In genomic region chr2:158800788-158801187, GRCm38 (mm10) we compare ENCODE assay signal across 27 mouse cellular contexts. TPM values are rescaled to one million over a fixed set of nuclear protein-coding genes. Genes with fewer than 3 reads are reported as not detected.
DNase-seq lines count a peak whose midpoint lies in the region; ATAC-seq and TF ChIP-seq lines count a peak whose summit lies in the region.
"Had no signal": no experiment of that assay in that cellular context is flagged by ENCODE, and none has a peak within 500 bp of the region (broad histone marks: within the 10 kb centered on the region; RNA-seq: fewer than 3 reads in every experiment).

No protein-coding gene starts in this region.

- no peak overlapping the region for H3K4me2 ChIP-seq in forebrain, embryonic 12.5 days
- no peak overlapping the region for H3K4me2 ChIP-seq in forebrain, embryonic 11.5 days (ENCODE audit: low read depth, low read length, severe bottlenecking)
- H3K4me2 ChIP-seq: embryonic facial prominence, embryonic 13.5 days; embryonic facial prominence, embryonic 15.5 days had no signal

- TF ChIP-seq POLR2A in ES-Bruce4 (IDR thresholded peaks at IDR 0.05; ENCODE audit: insufficient read depth, low read length) = no peak

- H3K9ac ChIP-seq in ES-Bruce4 (ENCODE audit: low read depth, poor library complexity, severe bottlenecking) = no peak overlapping the region
- no peak overlapping the region; the same call in 1 of the 2 replicates for H3K9ac ChIP-seq in ES-E14 (ENCODE audit: insufficient read depth, low read depth, low read length, poor library complexity, severe bottlenecking)
- H3K9ac ChIP-seq in forebrain, embryonic 12.5 days = no peak overlapping the region
- no peak overlapping the region for H3K9ac ChIP-seq in forebrain, embryonic 11.5 days (ENCODE audit: low read length)
- H3K9ac ChIP-seq: embryonic facial prominence, embryonic 13.5 days; embryonic facial prominence, embryonic 15.5 days had no signal

- H3K9me3 ChIP-seq in ES-Bruce4 (replicated peaks; ENCODE audit: control insufficient read depth, insufficient read depth, low read length, poor library complexity, severe bottlenecking) (no peaks in the 10 kb centered on the region), ES-E14 (ENCODE audit: control insufficient read depth, insufficient read depth, low read depth, low read length) (no peaks in the 10 kb centered on the region)
- no peaks in the 10 kb centered on the region for H3K9me3 ChIP-seq in forebrain, embryonic 12.5 days
- H3K9me3 ChIP-seq in forebrain, embryonic 11.5 days (ENCODE audit: control insufficient read depth, low read length) = no peaks in the 10 kb centered on the region
- H3K9me3 ChIP-seq: embryonic facial prominence, embryonic 13.5 days; embryonic facial prominence, embryonic 15.5 days; G1E had no signal

- no peaks in the 10 kb centered on the region for H3K27me3 ChIP-seq in ES-Bruce4 (ENCODE audit: control insufficient read depth, insufficient read depth, low read length, poor library complexity, severe bottlenecking)
- no peaks in the 10 kb centered on the region for H3K27me3 ChIP-seq in forebrain, embryonic 12.5 days
- no peaks in the 10 kb centered on the region for H3K27me3 ChIP-seq in forebrain, embryonic 11.5 days (ENCODE audit: control insufficient read depth, insufficient read depth, low read length)
- H3K27me3 ChIP-seq: CH12.LX; embryonic facial prominence, embryonic 13.5 days; embryonic facial prominence, embryonic 15.5 days; Patski had no signal

- 94% methylated on average over 8 of the region's 8 CpGs for WGBS in forebrain, embryonic 12.5 days
- WGBS in forebrain, embryonic 11.5 days = 98% methylated on average over 8 of the region's 8 CpGs

- no peak overlapping the region for H3K4me3 ChIP-seq in ES-Bruce4 (ENCODE audit: low read depth, low read length)
- no peak overlapping the region for H3K4me3 ChIP-seq in ES-E14 (ENCODE audit: insufficient read depth in 1 of 2, low read depth in 1 of 2, low read length in 2 of 2, poor library complexity in 1 of 2, severe bottlenecking in 1 of 2)
- no peak overlapping the region for H3K4me3 ChIP-seq in forebrain, embryonic 12.5 days (replicated peaks)
- H3K4me3 ChIP-seq in forebrain, embryonic 11.5 days (ENCODE audit: low read depth, low read length) = no peak overlapping the region
- H3K4me3 ChIP-seq: embryonic facial prominence, embryonic 13.5 days; embryonic facial prominence, embryonic 15.5 days; erythroblast, embryonic 14.5 days; forebrain, embryonic 10.5 days; gastrocnemius, adult 2 months had no signal

- DNase-seq in ES-E14 (ENCODE audit: low read depth, low spot score) = peak; percentile 46
- peak; percentile 13 for DNase-seq in WW6 (ENCODE audit: low read depth, low spot score)
- DNase-seq in B cell, adult 2 months = no peak
- DNase-seq in gastrocnemius, postnatal 10 days = no peak
- DNase-seq in forebrain, embryonic 11.5 days (ENCODE audit: low spot score) = no peak
- DNase-seq: adrenal gland, adult 2 months; adrenal gland, postnatal 10 days; adrenal gland, postnatal 25 days; cerebellum, adult 18-20 months; cerebellum, adult 8-10 months; cerebellum, adult 9-11 months; cerebellum, postnatal 14 days; cerebellum, postnatal 36 days; embryo, embryonic 11 days; gastrocnemius, adult 2 months had no signal

- TF ChIP-seq EP300 in ES-Bruce4 (IDR thresholded peaks at IDR 0.05; ENCODE audit: insufficient read depth, low read depth, low read length) = 0 out of 2 replicates have a peak, but pooled peaks have one; percentile 39

- H3K27ac ChIP-seq in ES-Bruce4 (ENCODE audit: insufficient read depth, low read length) (no peak overlapping the region), ES-E14 (ENCODE audit: insufficient read depth, low read depth, low read length, poor library complexity, severe bottlenecking) (no peak overlapping the region; the same call in 1 of the 2 replicates)
- H3K27ac ChIP-seq in forebrain, embryonic 12.5 days = no peak overlapping the region
- no peak overlapping the region for H3K27ac ChIP-seq in forebrain, embryonic 11.5 days (ENCODE audit: low read depth, low read length)
- H3K27ac ChIP-seq: embryonic facial prominence, embryonic 13.5 days; embryonic facial prominence, embryonic 15.5 days; forebrain, embryonic 10.5 days; gastrocnemius, adult 2 months had no signal

- H3K4me1 ChIP-seq in ES-Bruce4 (ENCODE audit: control insufficient read depth, insufficient read depth, low read length) = peaks cover 2% of the 10 kb centered on the region
- H3K4me1 ChIP-seq in ES-E14 (ENCODE audit: control insufficient read depth in 2 of 2, insufficient read depth in 2 of 2, low read length in 2 of 2, poor library complexity in 1 of 2) = peaks cover 2 to 22% of the 10 kb centered on the region in 2 experiments; a peak in 2 of 4 replicates
- H3K4me1 ChIP-seq in forebrain, embryonic 12.5 days = peaks cover 10% of the 10 kb centered on the region
- H3K4me1 ChIP-seq in forebrain, embryonic 11.5 days (replicated peaks; ENCODE audit: control insufficient read depth, insufficient read depth, low read length) = no peaks in the 10 kb centered on the region
- H3K4me1 ChIP-seq: embryonic facial prominence, embryonic 13.5 days had no signal

- H3K36me3 ChIP-seq in ES-Bruce4 (ENCODE audit: control insufficient read depth, insufficient read depth, low read length, poor library complexity, severe bottlenecking) = peaks cover 3% of the 10 kb centered on the region; the same call in 1 of the 2 replicates
- H3K36me3 ChIP-seq in ES-E14 (ENCODE audit: control insufficient read depth, insufficient read depth, low read length, poor library complexity, severe bottlenecking) = peaks cover 26% of the 10 kb centered on the region
- H3K36me3 ChIP-seq in forebrain, embryonic 12.5 days (replicated peaks) = peaks cover 42% of the 10 kb centered on the region
- H3K36me3 ChIP-seq in forebrain, embryonic 11.5 days (ENCODE audit: control insufficient read depth, insufficient read depth, low read length) = peaks cover 2% of the 10 kb centered on the region; the same call in 1 of the 2 replicates

- no peak for ATAC-seq in forebrain, embryonic 12.5 days (ENCODE audit: low FRiP score)
- no peak for ATAC-seq in forebrain, embryonic 11.5 days (replicated peaks; ENCODE audit: low FRiP score)
- ATAC-seq: CD4-positive, CD25-positive, alpha-beta regulatory T cell, adult 4 months; forebrain, embryonic 14.5 days; forebrain, embryonic 16.5 days; Patski had no signal

- in situ Hi-C loops in ES-E14 (cut with MboI; ENCODE audit: low sequenced_read_pairs in 2 of 2, unreplicated experiment in 2 of 2) = no loop called here

- no peak for TF ChIP-seq CTCF in ES-Bruce4 (IDR thresholded peaks at IDR 0.05; ENCODE audit: low read depth, low read length)

TF ChIP-seq in ES-E14, 5 proteins besides CTCF, POLR2A, EP300 and RAD21:
- no peak for TF ChIP-seq ZNF384 (IDR thresholded peaks at IDR 0.05; ENCODE audit: low read depth, low read length)
- no peak for TF ChIP-seq CHD2 (IDR thresholded peaks at IDR 0.05; ENCODE audit: low read depth, low read length)
- TF ChIP-seq ZC3H11A (IDR thresholded peaks at IDR 0.05; ENCODE audit: borderline replicate concordance, low read depth, low read length) = no peak
- no peak for TF ChIP-seq MAFK (IDR thresholded peaks at IDR 0.05; ENCODE audit: insufficient read depth, low read depth, low read length)
- TF ChIP-seq HCFC1 (IDR thresholded peaks at IDR 0.05; ENCODE audit: borderline replicate concordance, insufficient read depth, low read length) = no peak
TF ChIP-seq in ES-E14: peak in this region for 0.

RNA-seq across cellular contexts. Expression of gene Dhx35, which starts 6.2 kb away (rescaled TPM):
- polyA plus RNA-seq in ES-Bruce4 (2011; ENCODE audit: insufficient read depth, insufficient read length, low read depth, missing spikeins) = 55.5 and 62.7 TPM in 2 replicates
- total RNA-seq in ES-E14 (2012; rRNA removed) = 25.5 and 42.0 TPM in 2 replicates
- 20.1 and 22.7 TPM in 2 replicates for polyA plus RNA-seq in forebrain, embryonic 12.5 days (2016; fragmentation: Nextera tagmentation; extraction: Ambion mirVana)
- total RNA-seq in gastrocnemius, postnatal 10 days (2021) = 10 to 100 TPM in 1 of 2 experiments, 1 to 10 TPM in 1; 8.2 to 12.9 TPM
- polyA plus RNA-seq in forebrain, embryonic 11.5 days (2014; fragmentation: Nextera tagmentation; extraction: Ambion mirVana) = 20.4 and 26.1 TPM in 2 replicates

RNA-seq across cellular contexts. Expression of gene Fam83d, which starts 32.9 kb away (rescaled TPM):
- polyA plus RNA-seq in ES-Bruce4 (2011; ENCODE audit: insufficient read depth, insufficient read length, low read depth, missing spikeins) = 22.4 and 24.7 TPM in 2 replicates
- total RNA-seq in ES-E14 (2012; rRNA removed) = 28.0 and 31.1 TPM in 2 replicates
- polyA plus RNA-seq in forebrain, embryonic 12.5 days (2016; fragmentation: Nextera tagmentation; extraction: Ambion mirVana) = 50.9 and 51.0 TPM in 2 replicates
- 10 to 100 TPM in 1 of 2 experiments, 1 to 10 TPM in 1; 8.6 to 10.4 TPM for total RNA-seq in gastrocnemius, postnatal 10 days (2021)
- 54.0 and 57.5 TPM in 2 replicates for polyA plus RNA-seq in forebrain, embryonic 11.5 days (2014; fragmentation: Nextera tagmentation; extraction: Ambion mirVana)

Comparison
In these comparisons a context has a peak if more than half of its experiments do, and no peak if none do; other contexts are left out.
1. DNase-seq: peak in ES-E14 (single experiment) and WW6 (single experiment); none in B cell, adult 2 months (0 of 2), gastrocnemius, postnatal 10 days (single experiment) and forebrain, embryonic 11.5 days (single experiment).